Mouse (Mus musculus): ENCODE data around the gene Tmprss9.

DNA sequence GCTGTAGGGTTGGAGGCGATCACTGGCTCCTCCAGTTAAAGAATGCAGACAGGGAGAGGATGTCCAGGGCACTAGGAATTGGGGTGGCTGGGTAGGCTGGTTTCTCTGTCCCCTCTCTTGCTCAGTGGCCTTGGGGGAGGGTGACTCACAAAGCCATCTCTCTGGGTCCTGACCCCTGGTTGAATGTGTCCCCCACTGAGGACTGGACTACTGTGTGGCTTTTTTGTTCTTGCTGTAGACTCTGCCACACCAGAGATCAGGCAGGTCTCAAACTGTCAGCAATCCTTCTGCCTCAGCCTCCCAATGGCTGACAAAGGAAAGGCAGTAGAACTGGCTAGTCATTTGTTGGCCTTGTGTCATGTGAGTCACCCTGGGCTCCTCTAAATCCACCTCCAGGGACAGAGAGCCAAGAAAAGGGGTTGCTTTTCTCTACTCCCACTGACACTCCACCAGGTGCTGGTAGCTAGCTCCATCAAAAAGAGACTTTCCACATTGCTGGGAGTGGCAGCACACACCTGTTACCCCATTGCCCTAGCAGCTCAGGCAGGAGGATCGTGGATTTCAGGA is 33.2 kb upstream of the Tmprss9 start:
- TF ChIP-seq POLR2A (IDR thresholded peaks at IDR 0.05; ENCODE audit: borderline replicate concordance, low read depth, low read length) = no peak
- TF ChIP-seq CTCF (IDR thresholded peaks at IDR 0.05; ENCODE audit: low read depth, low read length) = no peak
